Mouse (Mus musculus) myocyte (in vitro differentiated cells): ENCODE measurements around the gene Fads3.

Source experiments
- POLR2A ChIP-seq: IDR thresholded peaks from one replicate; pipeline ENCODE4 v1.6.1; 2011; ENCODE audit warnings: low read depth, mild to moderate bottlenecking, control low read depth, moderate library complexity; ENCODE audit not compliant: insufficient read length
- USF1 ChIP-seq: IDR thresholded peaks from one replicate; pipeline ENCODE4 v1.6.1; 2011; ENCODE audit warnings: low read depth, mild to moderate bottlenecking, control low read depth, moderate library complexity

GRCm38 (mm10) chr19:10107051-10107611 lies 65.8 kb downstream of the Fads3 start:
- TF ChIP-seq USF1 (no peak), POLR2A (no peak)
